Mouse (Mus musculus): ENCODE measurements around the gene Ly6g5c. TPM values are rescaled to one million over a fixed set of nuclear protein-coding genes. Genes with fewer than 3 reads are reported as not detected.
A peak's percentile ranks its signal among the peaks of the same experiment; 100 is the strongest.

Gene Ly6g5c
- polyA plus RNA-seq (2015; fragmentation: Nextera tagmentation; extraction: Ambion mirVana): not detected in 2 replicates

GRCm38 (mm10) chr17:35108097-35108496 is at the start of gene Ly6g5c:
TSS of gene Ly6g5c (plus strand) at chr17:35108279.
- Histone ChIP-seq H3K4me2 (no peak within 1 kb of the TSS), H3K4me1 (replicated peaks) (peaks cover 8% of the 10 kb centered on the region; the same call in 1 of the 2 replicates), H3K27me3 (no peaks in the 10 kb centered on the region), H3K4me3 (no peak within 1 kb of the TSS), H3K9me3 (no peaks in the 10 kb centered on the region), H3K27ac (replicated peaks) (no peak within 1 kb of the TSS), H3K9ac (no peak within 1 kb of the TSS), H3K36me3 (peaks cover 14% of the 10 kb centered on the region)
- 78% methylated on average over 6 of the region's 6 CpGs for WGBS
- ATAC-seq (ENCODE audit: low read depth): no peak

GRCm38 (mm10) chr17:35058316-35058715 is 49.8 kb upstream of the Ly6g5c start:
- Histone ChIP-seq H3K4me2 (peak overlapping the region; percentile 94), H3K4me3 (peak overlapping the region; percentile 79), H3K4me1 (replicated peaks) (peaks cover 30% of the 10 kb centered on the region), H3K9ac (peak overlapping the region; percentile 87), H3K9me3 (no peaks in the 10 kb centered on the region), H3K27me3 (peaks cover 6% of the 10 kb centered on the region), H3K36me3 (peaks cover 41% of the 10 kb centered on the region), H3K27ac (replicated peaks) (peak overlapping the region; percentile 87)
- 67% methylated on average over 9 of the region's 9 CpGs for WGBS
- 0 out of 2 replicates have a peak, but pooled peaks have one; percentile 0 for ATAC-seq (ENCODE audit: low read depth)

- peaks cover 15% of the 10 kb centered on the region for H3K27me3 ChIP-seq
- no peaks in the 10 kb centered on the region for H3K9me3 ChIP-seq
- H3K9ac ChIP-seq: peak within 1 kb of the TSS; percentile 87
- peaks cover 38% of the 10 kb centered on the region for H3K36me3 ChIP-seq
- H3K4me1 ChIP-seq (replicated peaks): peaks cover 30% of the 10 kb centered on the region
- peak within 1 kb of the TSS; percentile 94 for H3K4me2 ChIP-seq
- H3K27ac ChIP-seq (replicated peaks): peak within 1 kb of the TSS; percentile 87
- under 1% methylated on average over 57 of the region's 57 CpGs for WGBS
- H3K4me3 ChIP-seq: peak within 1 kb of the TSS; percentile 79
- peak; percentile 94 for ATAC-seq (ENCODE audit: low read depth)
These were observed 48.9 kb upstream of the Ly6g5c start, which contains the start of gene Ddah2 for GRCm38 (mm10) chr17:35058911-35059892. TSS of gene Ddah2 (plus strand) at chr17:35059035.

GRCm38 (mm10) chr17:35060071-35060470 is 48.0 kb upstream of the Ly6g5c start:
- no peak for ATAC-seq (ENCODE audit: low read depth)
- Histone ChIP-seq H3K27ac (replicated peaks) (no peak overlapping the region), H3K4me2 (peak overlapping the region; percentile 94), H3K27me3 (peaks cover 24% of the 10 kb centered on the region), H3K9ac (peak overlapping the region; percentile 87), H3K4me3 (peak overlapping the region; percentile 79), H3K9me3 (no peaks in the 10 kb centered on the region), H3K4me1 (replicated peaks) (peaks cover 37% of the 10 kb centered on the region), H3K36me3 (peaks cover 36% of the 10 kb centered on the region)
- WGBS: 29% methylated on average over 14 of the region's 14 CpGs

- Histone ChIP-seq H3K9ac (peak overlapping the region; percentile 87), H3K4me1 (replicated peaks) (peaks cover 43% of the 10 kb centered on the region), H3K4me3 (peak overlapping the region; percentile 79), H3K9me3 (no peaks in the 10 kb centered on the region), H3K27me3 (peaks cover 31% of the 10 kb centered on the region), H3K27ac (replicated peaks) (no peak overlapping the region), H3K4me2 (peak overlapping the region; percentile 94), H3K36me3 (peaks cover 32% of the 10 kb centered on the region)
- 52% methylated on average over 22 of the region's 22 CpGs for WGBS
- ATAC-seq (ENCODE audit: low read depth): no peak
These were observed 47.3 kb upstream of the Ly6g5c start for GRCm38 (mm10) chr17:35060737-35061297.

- Histone ChIP-seq H3K4me3 (no peak overlapping the region), H3K27ac (replicated peaks) (no peak overlapping the region), H3K4me1 (replicated peaks) (peaks cover 43% of the 10 kb centered on the region), H3K9ac (no peak overlapping the region), H3K36me3 (peaks cover 27% of the 10 kb centered on the region), H3K4me2 (no peak overlapping the region), H3K27me3 (peaks cover 36% of the 10 kb centered on the region), H3K9me3 (no peaks in the 10 kb centered on the region)
- no peak for ATAC-seq (ENCODE audit: low read depth)
- WGBS: 78% methylated on average over 8 of the region's 8 CpGs
These were observed 46.8 kb upstream of the Ly6g5c start for GRCm38 (mm10) chr17:35061299-35061698.

GRCm38 (mm10) chr17:35063466-35063865 is 44.6 kb upstream of the Ly6g5c start:
- WGBS: 87% methylated on average over 3 of the region's 3 CpGs
- Histone ChIP-seq H3K27ac (replicated peaks) (no peak overlapping the region), H3K4me1 (replicated peaks) (peaks cover 39% of the 10 kb centered on the region), H3K4me2 (no peak overlapping the region), H3K9me3 (no peaks in the 10 kb centered on the region), H3K27me3 (peaks cover 54% of the 10 kb centered on the region), H3K36me3 (peaks cover 26% of the 10 kb centered on the region), H3K4me3 (no peak overlapping the region), H3K9ac (no peak overlapping the region)
- ATAC-seq (ENCODE audit: low read depth): no peak

- peaks cover 35% of the 10 kb centered on the region for H3K4me1 ChIP-seq (replicated peaks)
- H3K9me3 ChIP-seq: no peaks in the 10 kb centered on the region
- peak overlapping the region; percentile 55 for H3K4me2 ChIP-seq
- H3K27me3 ChIP-seq: peaks cover 54% of the 10 kb centered on the region
- H3K4me3 ChIP-seq: 0 out of 2 replicates have a peak overlapping the region, but pooled peaks have one; percentile 28
- 23% methylated on average over 10 of the region's 10 CpGs for WGBS
- ATAC-seq (ENCODE audit: low read depth): no peak
- peak overlapping the region; percentile 59; the same call in 1 of the 2 replicates for H3K9ac ChIP-seq
- no peak overlapping the region for H3K27ac ChIP-seq (replicated peaks)
- H3K36me3 ChIP-seq: peaks cover 26% of the 10 kb centered on the region
These were observed 43.7 kb upstream of the Ly6g5c start for GRCm38 (mm10) chr17:35064378-35064877.

GRCm38 (mm10) chr17:35064951-35065947 is 42.8 kb upstream of the Ly6g5c start, which contains the start of gene Ly6g6c:
TSS of gene Ly6g6c (plus strand) at chr17:35065388.
- H3K4me2 ChIP-seq: peak within 1 kb of the TSS; percentile 55
- WGBS: under 1% methylated on average over 48 of the region's 48 CpGs
- peaks cover 28% of the 10 kb centered on the region for H3K4me1 ChIP-seq (replicated peaks)
- peaks cover 54% of the 10 kb centered on the region for H3K27me3 ChIP-seq
- no peaks in the 10 kb centered on the region for H3K9me3 ChIP-seq
- peak within 1 kb of the TSS; percentile 28 for H3K4me3 ChIP-seq
- peak within 1 kb of the TSS; percentile 59 for H3K9ac ChIP-seq
- no peak for ATAC-seq (ENCODE audit: low read depth)
- H3K36me3 ChIP-seq: peaks cover 26% of the 10 kb centered on the region
- H3K27ac ChIP-seq (replicated peaks): no peak within 1 kb of the TSS

GRCm38 (mm10) chr17:35066084-35066483 is 42.0 kb upstream of the Ly6g5c start, which contains the start of gene Mpig6b:
TSS of gene Mpig6b (minus strand) at chr17:35066184.
- WGBS: 46% methylated on average over 10 of the region's 10 CpGs
- Histone ChIP-seq H3K27me3 (peaks cover 54% of the 10 kb centered on the region), H3K4me3 (peak within 1 kb of the TSS; percentile 28), H3K4me2 (peak within 1 kb of the TSS; percentile 55), H3K9ac (peak within 1 kb of the TSS; percentile 59), H3K36me3 (peaks cover 19% of the 10 kb centered on the region), H3K27ac (replicated peaks) (no peak within 1 kb of the TSS), H3K9me3 (no peaks in the 10 kb centered on the region), H3K4me1 (replicated peaks) (peaks cover 20% of the 10 kb centered on the region)
- no peak for ATAC-seq (ENCODE audit: low read depth)

Data from neural tube, embryonic 13.5 days (tissue).